Mouse (Mus musculus) forebrain, postnatal 0 days (tissue): ENCODE measurements around the gene Ncaph. TPM values are rescaled to one million over a fixed set of nuclear protein-coding genes. Genes with fewer than 3 reads are reported as not detected.
A peak's percentile ranks its signal among the peaks of the same experiment; 100 is the strongest.
"Not testable (repeated sequence)": the region's sequence is repeated elsewhere in the genome, so short reads cannot be mapped to it uniquely, and the experiment has no call there.

Experiments used
- ATAC-seq: fragments of 200-750 bp; cut with Nextera tagmentation; 2 replicates; pipeline ENCODE4 v1.8.0; 2017; ENCODE audit warnings: mild to moderate bottlenecking, moderate library complexity
- DNase-seq: peaks from one replicate; pipeline ENCODE4 v3.0.0-alpha.2; 2015
- H3K27ac ChIP-seq: fragments of 300-500 bp; sonication (generic); 2 replicates; pipeline ENCODE4 v1.5.1; 2014; ENCODE audit warnings: low read depth, mild to moderate bottlenecking, antibody characterized with exemption, low read length, moderate library complexity, mixed read lengths
- H3K27me3 ChIP-seq: fragments of 300-500 bp; sonication (generic); 2 replicates; pipeline ENCODE4 v1.6.1; 2014; ENCODE audit warnings: mild to moderate bottlenecking, low read length, mixed read lengths; ENCODE audit not compliant: insufficient read depth
- H3K36me3 ChIP-seq: fragments of 300-500 bp; sonication (generic); 2 replicates; pipeline ENCODE4 v1.6.1; 2014; ENCODE audit warnings: mild to moderate bottlenecking, moderate library complexity; ENCODE audit not compliant: insufficient read depth
- H3K4me1 ChIP-seq: fragments of 300-500 bp; sonication (generic); 2 replicates; pipeline ENCODE4 v1.6.1; 2014; ENCODE audit warnings: antibody characterized with exemption; ENCODE audit not compliant: insufficient read depth
- H3K4me2 ChIP-seq: fragments of 300-500 bp; sonication (generic); 2 replicates; pipeline ENCODE4 v1.6.1; 2014; ENCODE audit warnings: low read depth, mild to moderate bottlenecking, moderate library complexity
- H3K4me3 ChIP-seq: fragments of 300-500 bp; sonication (generic); 2 replicates; pipeline ENCODE4 v1.5.1; 2014; ENCODE audit warnings: low read depth, low read length, mixed read lengths
- H3K9ac ChIP-seq: fragments of 300-500 bp; sonication (generic); 2 replicates; pipeline ENCODE4 v1.6.1; 2014; ENCODE audit warnings: mild to moderate bottlenecking
- H3K9me3 ChIP-seq: fragments of 300-500 bp; sonication (generic); 2 replicates; pipeline ENCODE4 v1.6.1; 2016; ENCODE audit warnings: low read length
- CTCF ChIP-seq: sonication (generic); IDR thresholded peaks from 2 replicates; pipeline ENCODE4 v1.5.1; 2016; ENCODE audit warnings: antibody characterized with exemption, control low read depth, low read depth
- WGBS: fragments of 180-500 bp; shearing (Covaris S2); extraction: QIAGEN DNeasy Blood & Tissue Kit; methylation state at CpG from one replicate; pipeline ENCODE4 v1.1.7; 2014; 5-methylcytosine and 5-hydroxymethylcytosine counted together
- polyA plus RNA-seq: library from polyadenylated mRNA; unstranded; fragments of >200 nt; fragmentation: Nextera tagmentation; extraction: Ambion mirVana; gene quantifications from 2 replicates; pipeline ENCODE4 v1.2.1, GENCODE M21; 2015
- total RNA-seq: library from RNA; depleted of rRNA; stranded (reverse); fragments of >200 nt; gene quantifications from 2 replicates; pipeline ENCODE4 v1.2.3, GENCODE M21; 2014

Ncaph gene
- total and polyA plus RNA-seq, 2 experiments from 2014 or later: 10.8 to 10.9 TPM

DNA sequence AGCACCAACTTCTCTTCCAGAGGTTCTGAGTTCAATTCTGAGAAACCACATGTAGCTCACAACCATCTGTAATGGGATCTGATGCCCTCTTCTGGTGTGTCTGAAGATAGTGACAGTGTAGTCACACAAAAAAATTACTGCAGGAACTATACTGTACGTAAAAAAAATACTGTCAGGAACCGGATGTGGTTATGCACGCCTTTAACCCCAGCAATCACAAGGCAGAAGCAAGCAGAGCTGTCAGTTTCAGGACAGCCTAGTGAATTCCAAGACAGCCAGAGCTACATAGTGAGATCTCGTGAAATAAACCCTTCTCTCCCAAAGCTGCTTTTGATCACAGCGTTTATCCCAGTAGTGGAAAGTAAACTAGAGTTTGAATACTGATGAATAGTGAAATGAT lies 47.5 kb downstream of the Ncaph start:
- DNase-seq (no peak), ATAC-seq (no peak)
- Histone ChIP-seq H3K36me3 (0 out of 2 replicates have a peak, but pooled peaks cover 7% of the 10 kb centered on the region), H3K4me2 (no peak overlapping the region), H3K4me1 (no peaks in the 10 kb centered on the region), H3K4me3 (no peak overlapping the region), H3K27ac (no peak overlapping the region), H3K27me3 (no peaks in the 10 kb centered on the region), H3K9ac (no peak overlapping the region), H3K9me3 (no peaks in the 10 kb centered on the region)
- no peak for TF ChIP-seq CTCF
- 91% methylated on average over 5 of the region's 5 CpGs for WGBS

- 92% methylated on average over 11 of the region's 11 CpGs for WGBS
- no peaks in the 10 kb centered on the region for H3K36me3 ChIP-seq
- no peak for ATAC-seq
These were observed 53.0 kb downstream of the Ncaph start for GRCm38 (mm10) chr2:127080591-127081218.

DNA sequence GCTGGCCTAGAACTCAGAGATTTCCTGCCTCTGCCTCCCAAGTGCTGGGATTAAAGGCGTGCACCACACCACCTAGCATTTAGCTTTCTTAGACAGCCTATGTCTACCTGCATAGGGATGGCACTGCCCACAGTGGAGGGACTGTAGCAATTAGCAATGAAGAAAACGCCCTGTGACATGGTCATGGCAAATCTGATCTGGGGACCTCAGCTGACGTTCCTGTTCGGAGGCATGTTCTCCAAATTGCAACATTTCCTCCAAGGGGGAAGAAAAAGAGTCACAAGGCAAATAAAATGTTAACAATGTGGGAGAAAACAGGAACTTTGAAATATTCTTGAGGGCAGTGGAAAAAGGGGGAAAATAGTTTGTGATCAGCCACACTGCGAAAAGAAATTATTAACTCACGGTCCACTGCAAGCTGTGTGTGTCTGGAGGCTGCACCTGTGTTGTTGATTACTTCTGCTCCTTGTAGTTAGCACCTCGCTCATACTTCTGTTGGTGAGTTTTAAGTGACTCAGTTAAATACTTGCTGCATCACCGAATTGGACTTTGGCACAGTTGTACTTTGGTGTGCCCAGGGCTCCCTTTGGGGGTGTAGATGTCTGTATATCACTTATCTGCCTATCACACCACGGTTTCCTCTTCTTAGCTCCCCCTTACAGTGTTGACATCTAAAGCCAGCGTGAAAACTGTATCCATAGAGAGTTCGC lies 53.7 kb downstream of the Ncaph start:
- H3K4me2 ChIP-seq: no peak overlapping the region
- no peaks in the 10 kb centered on the region for H3K36me3 ChIP-seq
- no peak overlapping the region for H3K4me3 ChIP-seq
- H3K27me3 ChIP-seq: no peaks in the 10 kb centered on the region
- ATAC-seq (no peak), DNase-seq (no peak)
- no peak for TF ChIP-seq CTCF
- no peak overlapping the region for H3K27ac ChIP-seq
- no peaks in the 10 kb centered on the region for H3K4me1 ChIP-seq
- no peaks in the 10 kb centered on the region for H3K9me3 ChIP-seq
- 91% methylated on average over 11 of the region's 11 CpGs for whole genome bisulfite sequencing
- H3K9ac ChIP-seq: no peak overlapping the region

More at GRCm38 (mm10) chr2:127080591-127081218, 53.0 kb downstream of the Ncaph start:
- H3K9me3 ChIP-seq: no peaks in the 10 kb centered on the region
- no peaks in the 10 kb centered on the region for H3K27me3 ChIP-seq
- DNase-seq: no peak
- no peaks in the 10 kb centered on the region for H3K4me1 ChIP-seq
- no peak overlapping the region for H3K9ac ChIP-seq
- no peak overlapping the region for H3K4me3 ChIP-seq
- no peak overlapping the region for H3K27ac ChIP-seq
- no peak for TF ChIP-seq CTCF
- no peak overlapping the region for H3K4me2 ChIP-seq

DNA sequence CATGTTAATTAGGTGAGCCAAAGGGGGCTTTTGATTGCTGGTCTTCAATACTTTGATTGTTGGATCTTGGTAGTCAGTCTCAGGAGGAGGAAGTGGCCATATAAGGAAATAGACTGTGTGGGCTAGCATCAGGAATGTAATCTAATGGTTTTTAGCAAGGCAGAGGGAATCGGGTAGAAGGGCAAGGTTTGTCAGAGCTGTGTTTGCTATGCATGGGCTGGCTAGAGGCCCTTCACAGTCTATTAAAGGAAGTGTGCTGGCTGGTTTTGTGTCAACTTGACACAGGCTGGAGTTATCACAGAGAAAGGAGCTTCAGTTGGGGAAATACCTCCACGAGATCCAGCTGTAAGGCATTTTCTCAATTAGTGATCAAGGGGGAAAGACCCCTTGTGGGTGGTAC lies 54.7 kb downstream of the Ncaph start:
- ATAC-seq, H3K9ac ChIP-seq, DNase-seq, H3K4me3 ChIP-seq, H3K4me2 ChIP-seq, H3K4me1 ChIP-seq, H3K27ac ChIP-seq, H3K27me3 ChIP-seq, H3K9me3 ChIP-seq, H3K36me3 ChIP-seq: not testable (repeated sequence)
- 86% methylated on average over 2 of the region's 2 CpGs for WGBS

DNA sequence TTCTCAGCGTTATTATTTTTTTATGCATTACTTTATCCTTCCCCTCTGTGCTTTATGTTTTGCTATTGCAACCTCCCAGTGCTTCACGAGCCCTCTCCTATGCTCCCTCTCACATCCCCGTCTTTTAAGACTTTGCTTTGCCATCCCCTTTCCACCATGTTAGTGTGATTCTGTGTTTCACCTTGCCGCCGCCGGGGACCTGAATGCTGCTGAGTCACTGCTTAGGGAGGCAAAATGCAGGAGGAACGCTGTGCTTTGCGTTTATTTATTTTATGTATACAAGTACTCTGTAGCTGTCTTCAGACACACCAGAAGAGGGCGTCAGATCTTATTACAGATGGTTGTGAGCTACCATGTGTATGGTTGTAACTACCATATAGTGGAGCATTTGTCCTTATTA lies 56.1 kb downstream of the Ncaph start:
- no peaks in the 10 kb centered on the region for H3K4me1 ChIP-seq
- no peaks in the 10 kb centered on the region for H3K9me3 ChIP-seq
- TF ChIP-seq CTCF: no peak
- ATAC-seq: no peak
- no peak overlapping the region for H3K27ac ChIP-seq
- 73% methylated on average over 9 of the region's 9 CpGs for WGBS
- DNase-seq: no peak
- no peak overlapping the region for H3K4me3 ChIP-seq
- H3K9ac ChIP-seq: no peak overlapping the region
- H3K36me3 ChIP-seq: no peaks in the 10 kb centered on the region
- H3K4me2 ChIP-seq: no peak overlapping the region
- no peaks in the 10 kb centered on the region for H3K27me3 ChIP-seq

GRCm38 (mm10) chr2:127074116-127074515 lies 59.6 kb downstream of the Ncaph start:
- H3K27ac ChIP-seq: no peak overlapping the region
- no peaks in the 10 kb centered on the region for H3K27me3 ChIP-seq
- H3K4me1 ChIP-seq: 0 out of 2 replicates have a peak, but pooled peaks cover 4% of the 10 kb centered on the region
- no peak overlapping the region for H3K4me3 ChIP-seq
- no peaks in the 10 kb centered on the region for H3K36me3 ChIP-seq
- 93% methylated on average over 2 of the region's 2 CpGs for WGBS
- DNase-seq (no peak), ATAC-seq (no peak)
- no peak for TF ChIP-seq CTCF
- H3K9me3 ChIP-seq: no peaks in the 10 kb centered on the region
- no peak overlapping the region for H3K4me2 ChIP-seq
- H3K9ac ChIP-seq: no peak overlapping the region

DNA sequence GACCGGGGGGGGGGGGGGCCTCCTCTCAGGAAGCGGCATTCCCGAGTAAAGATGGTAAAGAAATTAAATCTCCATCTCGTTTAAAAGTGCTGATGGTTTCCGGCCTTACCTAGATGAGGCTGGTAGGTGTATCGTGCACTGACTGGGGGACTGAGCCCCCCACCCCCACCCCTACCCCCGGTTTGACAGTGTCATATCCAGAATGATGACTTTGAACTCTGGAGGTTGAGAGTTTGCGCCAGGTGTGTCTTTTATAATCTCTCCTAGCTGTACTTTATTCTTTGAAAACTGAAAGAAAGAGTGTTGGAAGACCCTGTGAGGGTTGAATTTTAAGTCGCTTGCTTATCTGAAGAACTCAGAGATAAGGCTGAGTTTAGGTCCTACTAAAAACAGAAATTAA lies 62.9 kb downstream of the Ncaph start:
- TF ChIP-seq CTCF: no peak
- no peaks in the 10 kb centered on the region for H3K27me3 ChIP-seq
- 13% methylated on average over 8 of the region's 9 CpGs for WGBS
- no peak for DNase-seq
- H3K4me2 ChIP-seq: peak overlapping the region; percentile 67
- no peak for ATAC-seq
- 0 out of 2 replicates have a peak, but pooled peaks cover 4% of the 10 kb centered on the region for H3K4me1 ChIP-seq
- peaks cover 8% of the 10 kb centered on the region for H3K36me3 ChIP-seq
- no peaks in the 10 kb centered on the region for H3K9me3 ChIP-seq
- no peak overlapping the region for H3K27ac ChIP-seq
- H3K9ac ChIP-seq: peak overlapping the region; percentile 62
- peak overlapping the region; percentile 72 for H3K4me3 ChIP-seq
